10 mouse cellular contexts compared by ENCODE assay signal in genomic region chr6:122296918-122297278, GRCm38 (mm10). TPM values are rescaled to one million over a fixed set of nuclear protein-coding genes. Genes with fewer than 3 reads are reported as not detected.
A peak's percentile ranks its signal among the peaks of the same experiment; 100 is the strongest.
DNase-seq lines count a peak whose midpoint lies in the region; ATAC-seq and TF ChIP-seq lines count a peak whose summit lies in the region.
"Had no signal": no experiment of that assay in that cellular context is flagged by ENCODE, and none has a peak within 500 bp of the region (broad histone marks: within the 10 kb centered on the region; RNA-seq: fewer than 3 reads in every experiment).

No protein-coding gene starts in this region.

- H3K36me3 ChIP-seq in lung, embryonic 15.5 days, result no peaks in the 10 kb centered on the region
- no peaks in the 10 kb centered on the region for H3K36me3 ChIP-seq in forebrain, embryonic 11.5 days (ENCODE audit: control insufficient read depth, insufficient read depth, low read length)
- H3K36me3 ChIP-seq in limb, embryonic 10.5 days, result no peaks in the 10 kb centered on the region

- H3K4me3 ChIP-seq in lung, embryonic 15.5 days, result peak overlapping the region; percentile 54
- peak overlapping the region; percentile 41 for H3K4me3 ChIP-seq in forebrain, embryonic 11.5 days (ENCODE audit: low read depth, low read length)
- peak overlapping the region; percentile 57 for H3K4me3 ChIP-seq in limb, embryonic 10.5 days
- peak overlapping the region; percentile 55 for H3K4me3 ChIP-seq in olfactory bulb, adult 2 months (ENCODE audit: insufficient read depth, low read depth, low read length)

- TF ChIP-seq POLR2A in olfactory bulb, adult 2 months (IDR thresholded peaks at IDR 0.05; ENCODE audit: insufficient read depth, low read depth, low read length), result no peak

- no peak overlapping the region for H3K27ac ChIP-seq in lung, embryonic 15.5 days
- no peak overlapping the region for H3K27ac ChIP-seq in forebrain, embryonic 11.5 days (ENCODE audit: low read depth, low read length)
- peak overlapping the region; percentile 91 for H3K27ac ChIP-seq in limb, embryonic 10.5 days
- H3K27ac ChIP-seq in olfactory bulb, adult 2 months (ENCODE audit: insufficient read depth, low read depth, low read length), result no peak overlapping the region

- intact Hi-C loops in gastrocnemius, postnatal 14 days (cut with DNase I; ENCODE audit: low total_unique reads), result no loop called here

- ATAC-seq in lung, embryonic 15.5 days (ENCODE audit: borderline replicate concordance, extremely low read depth, low FRiP score, low TSS enrichment), result no peak
- peak; percentile 45 for ATAC-seq in forebrain, embryonic 11.5 days (replicated peaks; ENCODE audit: low FRiP score)

- no peak for DNase-seq in lung, postnatal 14 days
- DNase-seq in forebrain, embryonic 11.5 days (ENCODE audit: low spot score), result no peak
- DNase-seq in limb, embryonic 10.5 days (ENCODE audit: low spot score), result no peak
- no peak for DNase-seq in gastrocnemius, postnatal 14 days
- no peak for DNase-seq in layer of hippocampus, postnatal 25 days (ENCODE audit: extremely low spot score in 1 of 2, low spot score in 1 of 2)
- DNase-seq: adrenal gland, adult 8-10 months had no signal

- H3K27me3 ChIP-seq in lung, embryonic 15.5 days, result no peaks in the 10 kb centered on the region
- H3K27me3 ChIP-seq in forebrain, embryonic 11.5 days (ENCODE audit: control insufficient read depth, insufficient read depth, low read length), result no peaks in the 10 kb centered on the region
- H3K27me3 ChIP-seq in limb, embryonic 10.5 days (ENCODE audit: low read depth, poor library complexity, severe bottlenecking), result no peaks in the 10 kb centered on the region

- no peaks in the 10 kb centered on the region for H3K4me1 ChIP-seq in lung, embryonic 15.5 days
- H3K4me1 ChIP-seq in forebrain, embryonic 11.5 days (replicated peaks; ENCODE audit: control insufficient read depth, insufficient read depth, low read length), result no peaks in the 10 kb centered on the region
- H3K4me1 ChIP-seq in limb, embryonic 10.5 days, result peaks cover 35% of the 10 kb centered on the region
- H3K4me1 ChIP-seq in olfactory bulb, adult 2 months (ENCODE audit: control insufficient read depth, insufficient read depth, low read length), result no peaks in the 10 kb centered on the region

- peak overlapping the region; percentile 53; the same call in 1 of the 2 replicates for H3K9ac ChIP-seq in lung, embryonic 15.5 days
- peak overlapping the region; percentile 74 for H3K9ac ChIP-seq in forebrain, embryonic 11.5 days (ENCODE audit: low read length)

- peak overlapping the region; percentile 74 for H3K4me2 ChIP-seq in lung, embryonic 15.5 days
- peak overlapping the region; percentile 66 for H3K4me2 ChIP-seq in forebrain, embryonic 11.5 days (ENCODE audit: low read depth, low read length, severe bottlenecking)

- WGBS in lung, embryonic 15.5 days, result 19% methylated on average over 3 of the region's 3 CpGs
- WGBS in forebrain, embryonic 11.5 days, result 38% methylated on average over 3 of the region's 3 CpGs
- 41% methylated on average over 3 of the region's 3 CpGs for WGBS in limb, embryonic 10.5 days
- 24% methylated on average over 3 of the region's 3 CpGs for WGBS in olfactory bulb, adult 2 months

- H3K9me3 ChIP-seq in lung, embryonic 15.5 days, result no peaks in the 10 kb centered on the region
- no peaks in the 10 kb centered on the region for H3K9me3 ChIP-seq in forebrain, embryonic 11.5 days (ENCODE audit: control insufficient read depth, low read length)
- no peaks in the 10 kb centered on the region for H3K9me3 ChIP-seq in limb, embryonic 10.5 days (replicated peaks)

- TF ChIP-seq CTCF in olfactory bulb, adult 2 months (IDR thresholded peaks at IDR 0.05; ENCODE audit: insufficient read depth, low read depth, low read length), result no peak

RNA-seq across cellular contexts. Expression of gene M6pr, which starts 11.6 kb away (rescaled TPM):
- 118 and 121 TPM in 2 replicates for polyA plus RNA-seq in lung, embryonic 15.5 days (2015; fragmentation: Nextera tagmentation; extraction: Ambion mirVana)
- polyA plus RNA-seq in forebrain, embryonic 11.5 days (2014; fragmentation: Nextera tagmentation; extraction: Ambion mirVana), result 76.9 and 77.1 TPM in 2 replicates
- polyA plus RNA-seq in limb, embryonic 10.5 days (2016; fragmentation: Nextera tagmentation; extraction: Ambion mirVana), result 85.7 and 97.8 TPM in 2 replicates
- polyA plus RNA-seq in olfactory bulb, adult 2 months (2012; ENCODE audit: insufficient read depth, insufficient read length, low replicate concordance, missing spikeins), result not detected in 2 replicates
- 10 to 100 TPM; 22.7 to 26.6 TPM for total RNA-seq in gastrocnemius, postnatal 14 days (2021)
- 10 to 100 TPM; 67.1 to 73.0 TPM for total RNA-seq in layer of hippocampus, postnatal 25 days (2021)

RNA-seq across cellular contexts. Expression of gene Klrg1, which starts 14.2 kb away (rescaled TPM):
- polyA plus RNA-seq in lung, embryonic 15.5 days (2015; fragmentation: Nextera tagmentation; extraction: Ambion mirVana), result not detected in 2 replicates
- not detected in 2 replicates for polyA plus RNA-seq in forebrain, embryonic 11.5 days (2014; fragmentation: Nextera tagmentation; extraction: Ambion mirVana)
- 0.20 TPM in 1 of 2 replicates, not detected in the other for polyA plus RNA-seq in limb, embryonic 10.5 days (2016; fragmentation: Nextera tagmentation; extraction: Ambion mirVana)
- polyA plus RNA-seq in olfactory bulb, adult 2 months (2012; ENCODE audit: insufficient read depth, insufficient read length, low replicate concordance, missing spikeins), result not detected in 2 replicates
- total RNA-seq in gastrocnemius, postnatal 14 days (2021), result not detected
- under 1 TPM; 0.42 to 0.69 TPM for total RNA-seq in layer of hippocampus, postnatal 25 days (2021)
- total RNA-seq: hematopoietic stem cell, adult 5-6 weeks; neutrophil, adult 5-6 weeks had no signal

RNA-seq across cellular contexts. Expression of gene Phc1, which starts 43.5 kb away (rescaled TPM):
- 15.5 and 16.3 TPM in 2 replicates for polyA plus RNA-seq in lung, embryonic 15.5 days (2015; fragmentation: Nextera tagmentation; extraction: Ambion mirVana)
- polyA plus RNA-seq in forebrain, embryonic 11.5 days (2014; fragmentation: Nextera tagmentation; extraction: Ambion mirVana), result 41.1 and 46.0 TPM in 2 replicates
- polyA plus RNA-seq in limb, embryonic 10.5 days (2016; fragmentation: Nextera tagmentation; extraction: Ambion mirVana), result 33.6 and 37.4 TPM in 2 replicates
- polyA plus RNA-seq in olfactory bulb, adult 2 months (2012; ENCODE audit: insufficient read depth, insufficient read length, low replicate concordance, missing spikeins), result not detected in 2 replicates
- total RNA-seq in gastrocnemius, postnatal 14 days (2021), result 10 to 100 TPM in 1 of 2 experiments, 1 to 10 TPM in 1; 8.0 to 10.7 TPM
- total RNA-seq in layer of hippocampus, postnatal 25 days (2021), result 10 to 100 TPM; 58.4 to 68.5 TPM
